Mouse (Mus musculus) limb, embryonic 13.5 days (tissue): ENCODE results near the gene Maz. TPM values are rescaled to one million over a fixed set of nuclear protein-coding genes. Genes with fewer than 3 reads are reported as not detected.

Source experiments
- ATAC-seq: fragments of 200-750 bp; cut with Nextera tagmentation; 2 replicates; pipeline ENCODE4 v1.8.0; 2017; ENCODE audit warnings: low read depth, moderate number of reproducible peaks, moderate TSS enrichment; ENCODE audit not compliant: low FRiP score
- H3K27ac ChIP-seq: fragments of 300-500 bp; sonication (generic); 2 replicates; pipeline ENCODE4 v1.5.1; 2015; ENCODE audit warnings: inconsistent platforms, mild to moderate bottlenecking, moderate library complexity
- H3K27me3 ChIP-seq: fragments of 300-500 bp; sonication (generic); 2 replicates; pipeline ENCODE4 v1.6.1; 2015; ENCODE audit warnings: mild to moderate bottlenecking, inconsistent platforms
- H3K36me3 ChIP-seq: fragments of 300-500 bp; sonication (generic); 2 replicates; pipeline ENCODE4 v1.6.1; 2015; ENCODE audit warnings: inconsistent platforms, mild to moderate bottlenecking, moderate library complexity
- H3K4me1 ChIP-seq: fragments of 300-500 bp; sonication (generic); 2 replicates; pipeline ENCODE4 v1.6.1; 2015; ENCODE audit warnings: inconsistent platforms
- H3K4me2 ChIP-seq: fragments of 300-500 bp; sonication (generic); replicated peaks from 2 replicates; pipeline ENCODE4 v1.6.1; 2015; ENCODE audit warnings: inconsistent platforms, mild to moderate bottlenecking, moderate library complexity
- H3K4me3 ChIP-seq: fragments of 300-500 bp; sonication (generic); 2 replicates; pipeline ENCODE4 v1.5.1; 2015; ENCODE audit warnings: moderate library complexity, mild to moderate bottlenecking, inconsistent platforms
- H3K9ac ChIP-seq: fragments of 300-500 bp; sonication (generic); 2 replicates; pipeline ENCODE4 v1.6.1; 2015; ENCODE audit warnings: mild to moderate bottlenecking, inconsistent platforms
- H3K9me3 ChIP-seq: fragments of 300-500 bp; sonication (generic); 2 replicates; pipeline ENCODE4 v1.6.1; 2016; ENCODE audit warnings: inconsistent platforms
- WGBS: fragments of 180-500 bp; shearing (Covaris S2); methylation state at CpG from one replicate; pipeline ENCODE4 v1.1.7; 2015; 5-methylcytosine and 5-hydroxymethylcytosine counted together
- polyA plus RNA-seq: library from polyadenylated mRNA; unstranded; fragments of >200 nt; fragmentation: Nextera tagmentation; extraction: Ambion mirVana; gene quantifications from 2 replicates; pipeline ENCODE4 v1.2.1, GENCODE M21; 2015

Maz gene
- polyA plus RNA-seq, 1 experiment from 2014 or later: 61.9 TPM

DNA sequence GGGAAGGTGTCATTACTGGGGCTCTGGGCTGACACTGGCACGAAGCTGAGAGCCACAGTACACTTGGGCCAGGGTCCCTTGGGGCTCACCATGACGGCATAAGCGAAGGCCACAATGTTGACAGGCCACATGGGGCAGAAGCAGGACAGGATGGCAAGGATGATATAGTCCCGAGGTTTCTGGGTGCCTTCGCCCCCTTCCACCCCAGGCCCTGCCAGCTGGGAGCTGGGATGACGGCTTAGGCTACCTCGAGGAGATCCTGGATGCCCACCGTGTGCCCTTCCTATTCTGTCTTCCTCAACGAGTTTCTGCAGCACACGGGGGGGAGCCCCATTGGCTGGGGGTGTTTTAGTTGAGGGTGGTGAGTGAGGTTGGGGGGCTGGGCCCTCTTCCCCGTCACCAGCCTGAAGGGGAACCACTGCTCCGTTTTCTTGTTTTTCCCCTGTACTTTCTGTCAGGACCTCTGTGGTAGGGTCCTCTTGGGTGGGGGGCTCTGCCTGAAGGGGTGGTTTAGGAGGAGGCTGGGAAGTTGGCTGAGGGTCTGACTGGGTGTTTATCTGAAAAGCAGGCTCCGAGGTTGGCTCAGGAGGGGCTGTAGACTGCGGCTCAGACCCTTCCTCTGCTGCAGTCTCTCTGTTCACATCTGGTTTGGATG is 7.4 kb downstream of the Maz start:
- peak overlapping the region; percentile 66 for H3K4me3 ChIP-seq
- H3K4me1 ChIP-seq: peaks cover 87% of the 10 kb centered on the region
- H3K9me3 ChIP-seq: no peaks in the 10 kb centered on the region
- H3K27ac ChIP-seq: peak overlapping the region; percentile 82
- no peak for ATAC-seq
- H3K4me2 ChIP-seq: peak overlapping the region; percentile 98
- H3K36me3 ChIP-seq: peaks cover 44% of the 10 kb centered on the region
- 71% methylated on average over 14 of the region's 14 CpGs for WGBS
- no peaks in the 10 kb centered on the region for H3K27me3 ChIP-seq
- H3K9ac ChIP-seq: peak overlapping the region; percentile 86

DNA sequence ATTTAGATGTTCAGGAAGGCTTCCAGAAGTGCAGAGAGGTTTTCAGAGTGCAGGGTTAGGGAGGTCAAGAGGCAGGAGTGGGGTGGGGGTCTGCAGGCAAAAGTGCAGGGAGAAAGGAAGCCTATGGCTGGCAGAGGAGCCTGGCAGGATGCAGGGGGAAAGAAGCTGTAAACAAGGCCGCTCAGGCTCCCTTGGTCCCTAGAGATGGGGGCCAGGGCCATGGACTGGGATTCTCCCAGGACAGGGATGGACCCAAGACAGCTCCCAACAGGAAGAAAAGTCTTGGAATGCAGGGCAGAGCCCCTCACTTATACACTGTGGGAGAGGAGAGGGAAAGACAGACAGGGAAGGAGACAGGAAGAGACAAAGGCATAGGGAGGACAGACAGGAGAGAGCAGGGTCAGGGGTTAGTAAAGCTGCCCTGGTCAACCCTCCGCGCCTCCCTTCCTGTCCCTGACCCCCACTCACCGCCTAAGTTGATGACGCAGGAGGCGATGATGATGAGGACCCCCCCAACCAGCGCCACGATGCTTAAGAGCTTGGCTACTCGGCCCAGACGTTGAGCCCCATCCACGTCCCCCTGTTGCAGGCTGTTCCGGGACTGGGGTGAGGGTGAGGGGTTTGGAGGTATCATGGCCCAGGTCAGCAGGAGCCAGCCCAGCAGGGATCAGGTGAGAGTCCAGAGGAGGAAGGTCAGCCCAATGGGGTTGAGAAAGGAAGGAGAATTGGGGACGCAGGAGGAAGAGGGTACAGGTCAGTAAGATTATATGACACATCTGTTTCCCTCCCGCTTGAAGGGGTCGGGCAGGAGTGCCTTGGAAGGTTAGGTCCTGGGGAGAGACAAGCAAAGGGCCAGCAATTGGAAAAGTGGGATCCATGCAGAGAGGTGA is 8.2 kb downstream of the Maz start:
- Histone ChIP-seq H3K4me1 (peaks cover 85% of the 10 kb centered on the region), H3K4me3 (peak overlapping the region; percentile 80; the same call in 1 of the 2 replicates), H3K9ac (peak overlapping the region; percentile 86), H3K9me3 (no peaks in the 10 kb centered on the region), H3K27me3 (no peaks in the 10 kb centered on the region), H3K4me2 (peak overlapping the region; percentile 98), H3K36me3 (peaks cover 44% of the 10 kb centered on the region), H3K27ac (peak overlapping the region; percentile 29; the same call in 1 of the 2 replicates)
- no peak for ATAC-seq
- 76% methylated on average over 15 of the region's 15 CpGs for whole genome bisulfite sequencing

DNA sequence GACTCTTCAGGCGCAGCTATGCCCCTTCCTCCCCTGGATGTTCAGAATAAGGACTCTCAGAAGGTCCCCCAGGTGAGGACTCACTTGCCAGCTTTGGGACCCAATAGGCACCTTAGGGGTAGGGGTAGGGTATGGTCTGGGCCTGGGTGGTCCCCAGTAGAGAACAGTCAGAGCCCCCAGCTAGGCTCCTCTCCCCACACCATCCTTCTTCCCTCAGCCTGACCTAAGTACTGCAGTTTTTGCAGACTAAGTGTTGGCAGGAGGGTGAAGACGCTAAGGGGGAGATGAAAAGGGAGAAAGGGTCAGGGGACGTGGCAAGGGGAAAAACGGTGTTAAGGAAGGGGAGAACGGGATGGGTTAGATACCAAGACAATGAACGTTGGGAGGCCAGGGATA is 8.9 kb downstream of the Maz start:
- peak overlapping the region; percentile 80; the same call in 1 of the 2 replicates for H3K4me3 ChIP-seq
- no peaks in the 10 kb centered on the region for H3K9me3 ChIP-seq
- 50% methylated on average over 6 of the region's 6 CpGs for WGBS
- H3K4me1 ChIP-seq: peaks cover 77% of the 10 kb centered on the region
- H3K27ac ChIP-seq: peak overlapping the region; percentile 29
- ATAC-seq: no peak
- H3K9ac ChIP-seq: peak overlapping the region; percentile 86
- peaks cover 44% of the 10 kb centered on the region for H3K36me3 ChIP-seq
- no peaks in the 10 kb centered on the region for H3K27me3 ChIP-seq
- peak overlapping the region; percentile 98 for H3K4me2 ChIP-seq

DNA sequence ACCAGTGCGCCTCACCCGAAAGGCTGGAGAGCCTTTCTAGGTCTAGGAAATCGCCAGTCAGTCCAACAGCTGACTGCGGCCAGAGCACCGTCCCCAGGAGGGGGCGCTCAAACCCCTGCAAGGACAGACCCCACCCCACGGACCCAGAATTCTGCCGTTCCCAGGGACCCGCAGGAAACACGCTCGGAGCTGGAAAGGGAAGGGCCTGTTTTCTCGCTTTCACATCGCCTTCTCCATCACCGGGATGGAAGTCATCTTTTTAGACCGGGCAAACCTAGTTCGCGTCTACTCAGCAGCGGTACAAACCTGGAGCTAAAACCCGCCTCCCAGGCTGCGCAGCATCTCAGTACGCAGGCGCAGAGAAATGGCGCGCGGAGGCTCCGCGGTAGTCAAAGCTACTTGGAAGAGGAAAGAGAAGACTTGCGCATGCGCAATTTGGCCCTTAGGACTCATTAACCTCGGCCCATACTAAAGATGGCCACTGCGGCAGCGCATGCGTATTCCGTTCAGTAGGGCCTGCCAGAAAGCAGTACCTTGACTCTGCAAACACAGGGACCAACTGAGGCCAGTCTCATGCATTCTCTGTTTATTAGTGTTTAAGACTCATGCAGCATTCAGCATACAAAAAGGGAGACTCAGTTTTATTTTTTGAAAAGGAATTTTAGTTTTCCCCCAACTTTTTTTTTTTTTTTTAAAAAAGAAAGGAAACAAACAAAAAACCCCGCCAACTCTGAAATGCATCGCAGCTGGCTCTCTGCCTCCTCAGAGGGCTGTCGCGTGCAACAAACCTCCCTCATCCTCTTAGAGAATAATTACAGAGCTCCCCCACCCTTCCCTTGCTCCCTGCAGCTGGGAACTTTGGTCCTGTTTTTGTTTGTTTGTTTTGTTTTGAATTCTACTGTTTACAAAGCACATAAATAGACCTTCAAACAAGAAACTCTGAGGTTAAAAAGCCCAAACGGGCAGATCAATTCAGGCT is 9.6 kb downstream of the Maz start, which contains the start of gene Pagr1a:
Gene Pagr1a (minus strand): TSS at position 382 of the 979 bp plus-strand sequence.
- Histone ChIP-seq H3K4me1 (peaks cover 70% of the 10 kb centered on the region), H3K4me3 (peak within 1 kb of the TSS; percentile 80), H3K27me3 (no peaks in the 10 kb centered on the region), H3K36me3 (peaks cover 44% of the 10 kb centered on the region), H3K27ac (peak within 1 kb of the TSS; percentile 96), H3K4me2 (peak within 1 kb of the TSS; percentile 98), H3K9me3 (no peaks in the 10 kb centered on the region), H3K9ac (peak within 1 kb of the TSS; percentile 86)
- ATAC-seq: peak; percentile 77
- WGBS: 3% methylated on average over 39 of the region's 39 CpGs

DNA sequence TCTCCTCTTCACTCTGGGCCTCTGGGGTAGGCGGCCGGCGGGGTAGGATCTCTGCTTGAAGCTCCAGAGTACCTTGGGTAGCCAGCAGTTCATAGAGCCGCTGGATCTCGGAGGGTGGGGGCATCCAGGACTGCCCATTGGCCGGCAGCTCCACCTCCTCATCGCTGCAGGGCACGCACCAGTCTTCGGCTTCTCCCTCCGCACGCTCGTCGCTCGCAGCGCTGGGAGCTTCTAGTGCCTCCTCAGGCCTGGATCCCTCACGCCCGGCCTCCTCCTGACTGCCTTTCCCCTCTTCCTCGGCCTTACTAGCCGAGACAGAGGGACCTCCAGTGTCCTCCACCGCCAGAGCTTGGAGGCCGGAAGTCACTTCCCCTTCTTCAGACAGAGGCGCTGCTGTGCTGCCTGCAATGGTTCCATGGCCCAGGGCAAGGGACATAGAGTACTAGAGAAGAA is 10.3 kb downstream of the Maz start:
- Histone ChIP-seq H3K4me3 (peak overlapping the region; percentile 80), H3K27me3 (no peaks in the 10 kb centered on the region), H3K4me1 (peaks cover 63% of the 10 kb centered on the region), H3K4me2 (peak overlapping the region; percentile 98), H3K27ac (peak overlapping the region; percentile 96), H3K36me3 (peaks cover 42% of the 10 kb centered on the region), H3K9ac (peak overlapping the region; percentile 86), H3K9me3 (no peaks in the 10 kb centered on the region)
- peak; percentile 37 for ATAC-seq
- under 1% methylated on average over 22 of the region's 22 CpGs for WGBS

DNA sequence TGATC is 10.6 kb downstream of the Maz start, which contains the start of gene Pagr1b:
Gene Pagr1b (minus strand): TSS at position 4 of the 5 bp plus-strand sequence.
- Histone ChIP-seq H3K27ac (peak within 1 kb of the TSS; percentile 96), H3K9ac (peak within 1 kb of the TSS; percentile 86), H3K4me2 (peak within 1 kb of the TSS; percentile 98), H3K36me3 (peaks cover 45% of the 10 kb centered on the region), H3K9me3 (no peaks in the 10 kb centered on the region), H3K4me3 (peak within 1 kb of the TSS; percentile 80), H3K4me1 (peaks cover 61% of the 10 kb centered on the region), H3K27me3 (no peaks in the 10 kb centered on the region)
- no peak for ATAC-seq

DNA sequence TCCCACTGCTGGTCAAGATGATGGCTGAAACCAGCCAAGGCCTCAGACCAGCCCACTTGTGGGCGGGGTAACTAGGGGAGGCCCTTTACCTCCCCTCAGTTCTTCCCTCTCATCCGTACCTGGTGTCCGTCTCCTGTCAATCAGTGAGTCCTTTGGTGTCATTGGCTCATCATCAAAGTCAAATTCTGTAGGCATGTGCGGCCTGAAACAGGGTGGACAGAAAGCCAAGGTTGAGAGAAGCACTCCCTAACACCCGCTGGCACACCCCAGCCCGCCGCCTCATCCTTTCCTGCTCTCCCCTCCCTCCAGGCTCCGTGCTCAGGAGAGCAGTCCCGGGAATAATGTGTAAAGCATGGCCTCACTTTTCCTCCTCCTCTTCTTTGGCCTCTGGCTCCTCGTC is 10.8 kb downstream of the Maz start:
- Histone ChIP-seq H3K9me3 (no peaks in the 10 kb centered on the region), H3K4me1 (peaks cover 59% of the 10 kb centered on the region), H3K36me3 (peaks cover 45% of the 10 kb centered on the region), H3K4me3 (peak overlapping the region; percentile 80), H3K27me3 (no peaks in the 10 kb centered on the region), H3K4me2 (peak overlapping the region; percentile 98), H3K9ac (peak overlapping the region; percentile 86), H3K27ac (peak overlapping the region; percentile 96)
- 0 out of 2 replicates have a peak, but pooled peaks have one; percentile 8 for ATAC-seq
- WGBS: under 1% methylated on average over 10 of the region's 10 CpGs

DNA sequence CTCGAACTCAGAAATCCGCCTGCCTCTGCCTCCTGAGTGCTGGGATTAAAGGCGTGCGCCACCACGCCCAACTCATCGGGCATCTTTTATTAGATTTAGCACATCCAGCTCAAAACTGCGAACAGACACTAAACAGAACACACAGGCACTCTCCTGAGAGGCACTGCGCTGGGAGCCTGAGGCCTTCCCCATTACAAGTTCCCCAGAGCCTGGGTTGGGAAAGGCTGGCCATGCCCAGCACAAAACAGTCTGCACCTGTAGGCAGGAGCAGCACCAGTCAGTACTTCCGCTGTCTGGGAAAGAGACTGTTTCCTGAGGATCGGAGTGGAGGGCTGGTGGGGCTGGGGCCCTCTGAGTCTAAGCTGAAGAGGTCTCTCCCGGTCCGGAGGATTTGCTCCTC is 11.8 kb downstream of the Maz start:
- Histone ChIP-seq H3K4me1 (peaks cover 48% of the 10 kb centered on the region), H3K4me2 (peak overlapping the region; percentile 98), H3K9me3 (no peaks in the 10 kb centered on the region), H3K27me3 (no peaks in the 10 kb centered on the region), H3K9ac (peak overlapping the region; percentile 86), H3K27ac (no peak overlapping the region), H3K36me3 (peaks cover 45% of the 10 kb centered on the region), H3K4me3 (peak overlapping the region; percentile 10; the same call in 1 of the 2 replicates)
- no peak for ATAC-seq
- 91% methylated on average over 12 of the region's 12 CpGs for WGBS

DNA sequence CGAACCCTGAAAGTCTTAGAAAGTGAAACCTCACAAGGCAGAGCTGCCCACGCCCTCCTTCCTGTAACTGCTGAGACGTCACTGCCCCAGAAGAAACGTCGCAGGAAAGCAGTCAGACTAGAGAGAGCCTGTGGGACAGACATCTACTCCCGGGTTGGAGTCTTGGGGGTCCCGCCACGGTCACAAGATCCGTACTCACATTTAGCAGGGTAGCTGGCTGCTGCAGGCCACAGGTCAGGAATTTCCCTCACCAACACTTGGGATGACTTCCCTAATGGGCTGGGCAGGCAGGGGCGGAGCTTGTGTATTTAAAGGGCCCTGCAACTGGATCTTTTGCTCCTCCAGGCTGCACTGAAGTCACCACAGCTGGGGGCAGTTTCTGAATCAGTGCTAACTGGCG is 12.5 kb downstream of the Maz start, which contains the start of gene Mvp:
Gene Mvp (minus strand): TSS at position 302 of the 400 bp plus-strand sequence.
- Histone ChIP-seq H3K27me3 (no peaks in the 10 kb centered on the region), H3K9me3 (no peaks in the 10 kb centered on the region), H3K4me1 (peaks cover 42% of the 10 kb centered on the region), H3K36me3 (peaks cover 45% of the 10 kb centered on the region), H3K9ac (peak within 1 kb of the TSS; percentile 86), H3K4me3 (peak within 1 kb of the TSS; percentile 80), H3K4me2 (peak within 1 kb of the TSS; percentile 98), H3K27ac (no peak within 1 kb of the TSS)
- WGBS: 47% methylated on average over 11 of the region's 11 CpGs
- no peak for ATAC-seq

DNA sequence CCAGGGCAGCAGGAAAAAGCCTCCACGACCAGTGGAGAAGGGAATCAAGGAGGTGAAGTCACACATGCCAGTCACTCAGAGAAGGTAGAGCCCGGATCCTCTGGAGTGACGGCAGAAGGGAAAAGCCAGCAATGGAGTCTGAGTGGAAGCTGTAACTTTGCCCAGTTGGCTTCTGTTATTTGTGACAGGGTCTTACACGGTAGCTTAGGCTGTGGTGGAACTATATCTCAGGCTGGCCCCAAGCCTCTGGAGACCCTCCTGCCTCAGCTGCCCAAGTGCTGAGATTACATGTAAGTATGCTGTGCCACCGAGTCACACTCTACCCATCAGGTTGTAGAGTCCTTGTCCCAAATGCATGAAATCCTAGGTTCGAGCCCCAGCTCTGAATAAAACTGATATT is 13.5 kb downstream of the Maz start:
- no peak overlapping the region for H3K4me3 ChIP-seq
- ATAC-seq: no peak
- H3K36me3 ChIP-seq: peaks cover 45% of the 10 kb centered on the region
- H3K9ac ChIP-seq: 0 out of 2 replicates have a peak overlapping the region, but pooled peaks have one; percentile 2
- no peaks in the 10 kb centered on the region for H3K27me3 ChIP-seq
- H3K4me1 ChIP-seq: peaks cover 32% of the 10 kb centered on the region
- WGBS: 92% methylated on average over 6 of the region's 6 CpGs
- H3K27ac ChIP-seq: no peak overlapping the region
- no peaks in the 10 kb centered on the region for H3K9me3 ChIP-seq
- no peak overlapping the region for H3K4me2 ChIP-seq

DNA sequence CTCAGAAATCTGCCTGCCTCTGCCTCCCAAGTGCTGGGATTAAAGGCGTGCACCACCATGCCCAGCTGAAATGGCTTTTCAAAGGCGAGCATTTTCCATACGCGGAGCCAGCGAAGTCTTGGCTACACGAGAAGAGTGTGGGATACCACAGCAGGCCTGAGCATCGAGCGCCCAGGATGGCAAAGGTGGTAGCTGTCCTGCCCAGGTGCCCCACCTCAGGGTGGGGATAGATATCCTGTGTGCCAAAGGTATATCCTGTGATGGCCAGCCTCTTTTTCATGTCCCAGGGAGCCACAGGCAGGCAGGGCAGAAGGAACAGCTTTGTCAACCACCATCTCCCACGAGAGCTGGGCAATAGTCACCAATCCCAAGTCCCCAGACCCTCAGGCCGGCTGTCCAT is 14.0 kb downstream of the Maz start:
- Histone ChIP-seq H3K4me3 (no peak overlapping the region), H3K36me3 (peaks cover 45% of the 10 kb centered on the region), H3K9ac (0 out of 2 replicates have a peak overlapping the region, but pooled peaks have one; percentile 13), H3K4me1 (peaks cover 27% of the 10 kb centered on the region), H3K4me2 (no peak overlapping the region), H3K27me3 (no peaks in the 10 kb centered on the region), H3K27ac (no peak overlapping the region), H3K9me3 (no peaks in the 10 kb centered on the region)
- no peak for ATAC-seq
- WGBS: 96% methylated on average over 10 of the region's 10 CpGs
